Mouse (Mus musculus) thymus, postnatal 4 days (tissue): ENCODE measurements around the gene Spns2.
"Not testable (repeated sequence)": the region's sequence is repeated elsewhere in the genome, so short reads cannot be mapped to it uniquely, and the experiment has no call there.

Experiments used
- DNase-seq: peaks from one replicate; pipeline ENCODE4 v3.0.0; 2021

Spns2 gene

GRCm38 (mm10) chr11:72469217-72469616 is 20.5 kb downstream of the Spns2 start:
- DNase-seq: peak; percentile 11

GRCm38 (mm10) chr11:72468525-72468924 is 21.2 kb downstream of the Spns2 start:
- DNase-seq: no peak

DNA sequence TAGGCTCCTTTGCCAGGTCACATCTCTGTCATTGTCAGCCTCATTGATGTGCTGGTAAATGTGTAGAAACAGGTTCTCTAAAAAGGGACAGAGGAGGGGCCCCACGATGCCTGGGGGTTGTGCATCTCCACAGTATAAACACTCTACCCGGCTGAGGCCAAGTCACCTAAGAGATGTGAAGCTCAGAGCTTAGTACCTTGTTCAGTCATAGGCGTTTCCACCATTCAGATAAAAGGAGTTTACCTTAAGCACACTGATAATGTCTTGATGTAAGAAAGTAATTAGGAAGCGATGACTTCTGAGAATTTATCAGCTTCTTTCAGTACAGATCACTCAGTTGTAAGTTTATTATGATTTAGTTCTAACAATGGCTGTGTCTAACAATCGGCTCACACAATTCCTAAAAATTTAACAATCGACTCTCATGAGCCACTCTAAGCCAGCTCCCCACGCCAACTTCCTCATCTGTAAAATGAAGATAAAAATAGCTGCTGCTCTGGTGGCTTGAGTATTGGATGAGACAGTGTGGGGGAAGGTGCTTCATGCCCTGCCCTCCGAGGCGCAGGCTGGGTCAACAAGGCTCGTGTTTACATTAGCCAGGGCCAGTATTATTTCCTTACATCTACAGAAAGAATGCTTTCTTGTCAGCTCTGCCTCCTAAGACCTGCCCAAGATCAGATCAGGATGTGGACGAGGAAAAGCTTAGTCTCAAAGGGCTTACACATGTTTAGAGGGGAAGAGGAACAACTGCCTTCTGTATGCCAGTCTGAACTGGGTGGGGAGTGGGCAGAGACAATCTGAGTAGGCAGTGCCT is 22.8 kb downstream of the Spns2 start:
- DNase-seq: no peak

- DNase-seq: no peak
These were observed 23.6 kb downstream of the Spns2 start for GRCm38 (mm10) chr11:72465978-72466693.

DNA sequence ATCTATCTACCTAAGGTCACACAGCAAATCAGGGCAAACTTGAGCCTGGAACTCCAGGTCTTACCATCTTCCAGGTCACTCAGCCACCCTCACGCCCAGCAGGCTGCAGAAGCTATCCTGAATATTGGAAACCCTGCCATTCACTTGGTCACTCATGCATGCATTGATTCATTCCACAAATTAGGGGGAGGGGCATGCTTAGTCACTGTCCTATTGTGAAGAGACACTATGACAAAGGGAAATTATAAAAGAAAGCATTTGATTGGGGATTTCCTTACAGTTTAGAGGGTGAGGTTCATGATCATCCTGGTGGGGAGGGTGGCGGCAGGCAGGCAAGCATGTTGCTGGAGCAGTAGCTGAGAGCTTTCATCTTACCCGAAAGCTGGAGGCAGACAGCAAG is 24.9 kb downstream of the Spns2 start:
- DNase-seq: no peak

DNA sequence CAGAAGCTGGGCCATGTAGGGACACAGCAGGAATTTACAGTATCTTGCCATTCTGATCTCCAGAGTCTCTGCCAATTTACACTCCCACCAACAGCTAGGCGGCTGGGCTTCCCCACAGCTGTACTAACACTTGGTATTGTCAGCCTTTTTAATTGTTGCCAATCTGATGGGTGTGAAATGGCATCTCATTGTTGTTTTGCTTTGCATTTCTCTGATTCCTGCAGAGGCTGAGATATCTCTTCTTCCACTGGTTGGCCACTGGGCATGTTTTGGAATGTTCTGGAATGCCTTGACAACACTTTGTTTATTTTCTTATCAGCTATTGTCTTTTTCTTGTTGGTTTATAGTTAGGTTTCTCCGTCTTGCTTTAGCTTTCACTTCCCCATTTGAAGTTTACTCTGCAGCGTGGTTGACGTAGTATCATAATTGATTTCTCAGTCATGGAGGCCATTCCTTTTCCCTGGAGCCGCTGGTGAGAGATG is 28.2 kb downstream of the Spns2 start:
- DNase-seq: no peak

DNA sequence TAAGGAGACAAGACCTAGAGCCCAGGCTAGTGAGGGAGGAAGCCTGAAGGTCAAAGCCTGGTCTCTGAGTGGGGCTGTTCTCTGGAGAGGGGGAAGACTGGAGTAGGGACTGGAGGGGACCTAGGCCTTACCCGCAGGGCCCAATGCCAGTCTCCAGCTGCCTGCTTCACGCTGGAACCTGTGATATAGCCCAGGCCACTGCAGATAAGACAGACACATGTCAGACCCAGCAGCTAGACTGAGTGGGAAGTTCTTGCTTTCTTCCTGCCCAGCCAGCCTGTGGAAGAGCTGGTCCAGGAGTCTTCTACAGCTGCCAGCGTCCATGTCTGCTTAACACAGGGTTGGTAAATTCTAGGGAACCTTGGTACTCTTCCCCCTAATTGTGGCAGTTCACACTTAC is 31.2 kb downstream of the Spns2 start:
- DNase-seq: no peak

DNA sequence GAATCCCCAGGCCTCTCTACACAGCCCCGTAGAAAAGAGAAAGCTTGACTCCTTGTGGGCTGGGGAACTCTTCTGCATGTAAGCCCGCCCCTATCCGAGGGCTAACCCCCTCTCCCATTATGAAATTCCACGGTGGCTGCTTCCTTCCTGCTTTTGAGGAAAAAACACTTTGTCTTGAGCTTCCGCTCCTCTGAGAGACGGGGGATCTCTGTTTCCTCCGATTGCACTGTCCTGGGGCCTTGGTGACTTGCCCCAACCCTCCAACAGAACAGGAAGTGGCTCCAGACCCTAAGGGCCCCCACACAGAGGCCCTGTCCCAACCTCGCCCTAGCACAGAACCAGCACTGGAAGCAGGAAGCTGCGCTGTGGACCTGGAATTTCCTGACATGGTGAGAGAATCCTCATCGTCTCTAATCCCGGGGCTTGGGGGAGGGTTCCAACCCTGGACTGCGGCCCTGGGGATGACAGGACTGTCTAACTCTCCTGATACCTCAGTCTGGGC is 31.7 kb downstream of the Spns2 start:
- no peak for DNase-seq

- no peak for DNase-seq
These were observed 34.0 kb downstream of the Spns2 start for GRCm38 (mm10) chr11:72455694-72456093.

- no peak for DNase-seq
These were observed 36.4 kb downstream of the Spns2 start for GRCm38 (mm10) chr11:72453105-72453953.

- no peak for DNase-seq
These were observed 37.5 kb downstream of the Spns2 start for GRCm38 (mm10) chr11:72452140-72452665.

DNA sequence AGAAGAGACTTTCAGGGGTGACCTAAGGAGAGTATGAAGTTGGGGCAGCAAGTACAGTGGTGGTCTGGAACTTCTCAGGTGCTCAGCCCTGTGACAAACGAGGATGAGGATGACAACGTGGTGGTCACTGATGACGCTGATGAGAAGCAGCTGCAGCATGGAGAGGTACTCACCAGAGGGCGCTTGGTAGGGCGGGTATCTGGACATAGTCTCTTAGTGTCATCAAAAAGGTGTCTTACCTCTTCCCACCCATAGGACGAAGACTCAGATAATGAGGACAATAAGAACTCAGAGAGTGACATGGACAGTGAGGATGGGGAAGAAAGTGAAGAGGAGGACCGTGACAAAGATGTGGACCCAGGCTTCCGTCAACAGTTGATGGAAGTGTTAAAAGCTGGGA is 42.2 kb downstream of the Spns2 start:
- no peak for DNase-seq

- DNase-seq: peak; percentile 73
These were observed 43.2 kb downstream of the Spns2 start for GRCm38 (mm10) chr11:72446311-72447105.

DNA sequence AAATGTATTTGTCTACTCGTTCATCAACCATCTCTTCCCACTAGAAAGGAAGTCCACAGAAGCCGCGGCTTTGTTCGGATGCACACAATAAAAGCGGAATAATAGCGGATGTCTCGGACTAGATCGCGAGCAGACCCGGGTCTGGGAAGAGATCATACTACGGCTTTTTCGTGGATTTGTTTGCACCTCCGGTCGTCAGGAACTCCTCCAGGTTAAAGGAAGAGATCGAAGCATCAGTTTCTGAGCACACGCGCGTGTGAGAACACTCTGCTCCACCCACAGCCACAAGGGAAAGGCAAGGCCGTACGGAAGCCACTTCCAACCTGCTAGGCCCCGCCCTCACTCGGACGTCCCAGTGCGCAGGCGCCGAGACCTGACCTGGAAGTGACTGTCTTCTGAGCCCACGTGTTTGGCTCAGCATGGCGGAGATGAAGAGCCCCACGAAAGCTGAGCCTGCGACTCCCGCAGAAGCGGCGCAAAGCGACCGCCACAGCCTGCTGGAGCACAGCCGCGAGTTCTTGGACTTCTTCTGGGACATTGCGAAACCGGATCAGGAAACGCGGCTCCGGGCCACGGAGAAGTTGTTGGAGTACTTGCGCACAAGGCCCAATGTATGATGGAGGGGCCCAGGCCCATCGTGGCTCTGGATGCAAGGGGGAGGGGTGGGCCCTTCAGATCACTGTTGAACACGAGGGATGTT is 48.6 kb downstream of the Spns2 start, which contains the start of gene Mybbp1a:
TSS of gene Mybbp1a (plus strand) at position 391 of the 700 bp plus-strand sequence.
- peak; percentile 99 for DNase-seq

DNA sequence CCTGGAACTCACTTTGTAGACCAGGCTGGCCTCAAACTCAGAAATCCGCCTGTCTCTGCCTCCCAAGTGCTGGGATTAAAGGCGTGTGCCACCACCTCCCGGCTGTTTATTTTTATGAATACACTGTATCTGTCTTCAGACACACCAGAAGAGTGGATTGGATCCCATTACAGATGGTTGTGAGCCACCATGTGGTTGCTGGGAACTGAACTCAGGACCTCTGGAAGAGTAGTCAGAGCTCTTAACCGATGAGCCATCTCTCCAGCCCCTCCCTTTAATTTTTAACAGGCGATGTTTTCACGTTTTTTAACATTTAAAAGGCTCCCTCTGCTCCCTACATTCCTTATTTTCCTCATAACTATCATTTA is 49.1 kb downstream of the Spns2 start:
- not testable (repeated sequence) for DNase-seq

DNA sequence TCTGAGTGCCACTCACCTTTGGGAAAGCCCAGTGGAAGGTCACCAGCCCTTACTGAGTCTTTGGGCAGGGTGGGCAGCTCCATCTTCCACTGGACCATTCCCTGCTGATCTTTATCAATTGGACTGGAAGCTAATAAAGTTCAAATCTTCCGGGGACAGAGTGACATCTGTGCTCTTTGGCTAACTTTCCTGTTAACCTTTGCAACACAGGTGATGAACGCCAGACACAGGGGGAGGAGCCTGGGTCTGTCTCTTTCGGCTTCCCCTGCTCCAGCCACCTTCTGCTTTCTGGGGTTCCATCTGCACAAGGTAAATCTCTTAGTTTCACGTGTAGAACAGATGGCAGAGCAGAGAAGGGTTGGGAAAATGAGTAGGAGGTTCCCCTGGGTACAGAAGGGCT is 51.3 kb downstream of the Spns2 start:
- no peak for DNase-seq

GRCm38 (mm10) chr11:72436756-72437650 is 52.7 kb downstream of the Spns2 start:
- DNase-seq: no peak

DNA sequence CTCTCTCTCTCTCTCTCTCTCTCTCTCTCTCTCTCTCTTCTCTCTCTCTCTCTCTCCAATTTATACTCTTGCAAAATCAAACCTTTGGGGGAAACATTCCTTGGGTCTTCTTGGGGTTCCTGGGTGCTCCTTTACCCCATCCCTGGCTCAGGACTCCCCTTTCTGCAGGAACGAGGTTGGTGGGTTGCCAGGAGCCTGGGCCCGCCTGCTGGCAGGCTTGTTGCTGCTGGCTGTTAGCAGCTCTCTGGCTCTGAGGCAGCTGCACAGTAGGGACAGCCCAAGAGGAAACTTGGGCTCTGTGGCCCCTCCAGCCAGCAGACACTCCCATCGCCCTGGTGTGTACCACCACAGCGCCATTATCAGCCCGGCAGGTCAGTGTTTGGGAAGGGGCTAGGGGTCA is 53.4 kb downstream of the Spns2 start:
- DNase-seq: no peak

- no peak for DNase-seq
These were observed 54.0 kb downstream of the Spns2 start for GRCm38 (mm10) chr11:72435694-72436045.
